Mouse (Mus musculus) limb, embryonic 12.5 days (tissue): Measurements from ENCODE around the gene Hs3st6. TPM values are rescaled to one million over a fixed set of nuclear protein-coding genes. Genes with fewer than 3 reads are reported as not detected.

ENCODE experiments used
- ATAC-seq: fragments of 200-750 bp; cut with Nextera tagmentation; 2 replicates; pipeline ENCODE4 v1.8.0; 2017; ENCODE audit warnings: low read depth, moderate TSS enrichment; ENCODE audit not compliant: insufficient number of reproducible peaks, insufficient read depth, low FRiP score, low TSS enrichment
- H3K27ac ChIP-seq: fragments of 300-500 bp; sonication (generic); 2 replicates; pipeline ENCODE4 v1.5.1; 2016; ENCODE audit warnings: mild to moderate bottlenecking, moderate library complexity
- H3K27me3 ChIP-seq: fragments of 300-500 bp; sonication (generic); 2 replicates; pipeline ENCODE4 v1.6.1; 2016; ENCODE audit warnings: mild to moderate bottlenecking, moderate library complexity
- H3K36me3 ChIP-seq: fragments of 300-500 bp; sonication (generic); 2 replicates; pipeline ENCODE4 v1.6.1; 2016; ENCODE audit warnings: mild to moderate bottlenecking, moderate library complexity
- H3K4me1 ChIP-seq: fragments of 300-500 bp; sonication (generic); replicated peaks from 2 replicates; pipeline ENCODE4 v1.6.1; 2016
- H3K4me2 ChIP-seq: fragments of 300-500 bp; sonication (generic); 2 replicates; pipeline ENCODE4 v1.6.1; 2016; ENCODE audit warnings: mild to moderate bottlenecking, moderate library complexity
- H3K4me3 ChIP-seq: fragments of 300-500 bp; sonication (generic); replicated peaks from 2 replicates; pipeline ENCODE4 v1.5.1; 2016; ENCODE audit warnings: mild to moderate bottlenecking
- H3K9ac ChIP-seq: fragments of 300-500 bp; sonication (generic); replicated peaks from 2 replicates; pipeline ENCODE4 v1.6.1; 2016; ENCODE audit warnings: mild to moderate bottlenecking, moderate library complexity
- H3K9me3 ChIP-seq: fragments of 300-500 bp; sonication (generic); 2 replicates; pipeline ENCODE4 v1.6.1; 2016; ENCODE audit warnings: mild to moderate bottlenecking, moderate library complexity
- WGBS: fragments of 180-500 bp; shearing (Covaris S2); methylation state at CpG from one replicate; pipeline ENCODE4 v1.1.7; 2016; 5-methylcytosine and 5-hydroxymethylcytosine counted together
- polyA plus RNA-seq: library from polyadenylated mRNA; unstranded; fragments of >200 nt; fragmentation: Nextera tagmentation; extraction: Ambion mirVana; gene quantifications from 2 replicates; pipeline ENCODE4 v1.2.1, GENCODE M21; 2016

Gene Hs3st6
- polyA plus RNA-seq, 1 experiment from 2014 or later, result 2.7 TPM

DNA sequence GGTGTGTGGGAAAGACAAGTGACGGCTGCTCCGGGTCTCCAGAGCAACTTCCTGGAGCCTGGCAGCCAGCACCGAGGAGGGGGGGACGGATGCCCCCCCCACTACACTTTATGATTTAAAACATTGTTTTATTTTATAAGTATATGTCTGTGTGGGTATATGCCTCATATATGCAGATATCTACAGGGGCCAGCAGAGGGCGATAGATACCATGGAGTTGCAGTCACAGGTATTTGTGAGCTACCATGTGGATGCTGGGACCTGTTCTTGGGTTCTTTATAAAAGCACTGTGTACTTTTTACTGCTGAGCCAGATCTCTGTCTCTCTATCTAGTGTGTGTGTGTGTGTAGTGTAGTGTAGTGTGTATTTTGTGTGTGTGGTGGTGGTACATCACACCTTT lies 20.5 kb downstream of the Hs3st6 start:
- H3K4me3 ChIP-seq, result no peak overlapping the region
- H3K9me3 ChIP-seq, result 0 out of 2 replicates have a peak, but pooled peaks cover 6% of the 10 kb centered on the region
- no peaks in the 10 kb centered on the region for H3K36me3 ChIP-seq
- H3K27ac ChIP-seq, result no peak overlapping the region
- H3K9ac ChIP-seq, result no peak overlapping the region
- no peak for ATAC-seq
- H3K4me1 ChIP-seq, result peaks cover 11% of the 10 kb centered on the region; the same call in 1 of the 2 replicates
- H3K4me2 ChIP-seq, result no peak overlapping the region
- H3K27me3 ChIP-seq, result no peaks in the 10 kb centered on the region
- 87% methylated on average over 5 of the region's 5 CpGs for WGBS

DNA sequence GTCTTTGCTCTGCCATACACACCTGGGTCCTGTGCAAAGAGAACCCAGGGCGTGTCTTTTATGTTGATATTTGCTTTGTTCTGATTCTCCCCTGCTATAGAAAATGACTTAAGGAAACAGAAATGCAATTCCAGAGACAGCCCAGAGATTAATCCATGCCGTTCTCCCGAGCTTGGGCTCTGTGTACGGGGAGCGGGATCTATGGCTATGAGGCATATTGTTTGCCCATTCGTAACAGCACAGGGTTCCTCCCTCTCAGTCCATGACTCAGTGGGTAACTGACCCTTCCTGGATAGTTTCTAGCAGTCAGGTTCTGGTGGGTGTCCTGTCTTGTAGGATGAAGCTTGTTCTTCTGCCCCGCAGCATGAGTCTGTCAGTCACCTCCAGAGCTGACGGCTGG lies 22.4 kb downstream of the Hs3st6 start:
- Histone ChIP-seq H3K9me3 (0 out of 2 replicates have a peak, but pooled peaks cover 6% of the 10 kb centered on the region), H3K4me3 (no peak overlapping the region), H3K4me2 (no peak overlapping the region), H3K36me3 (no peaks in the 10 kb centered on the region), H3K27ac (no peak overlapping the region), H3K4me1 (no peaks in the 10 kb centered on the region; the same call in 1 of the 2 replicates), H3K9ac (no peak overlapping the region), H3K27me3 (no peaks in the 10 kb centered on the region)
- 88% methylated on average over 8 of the region's 8 CpGs for WGBS
- no peak for ATAC-seq

DNA sequence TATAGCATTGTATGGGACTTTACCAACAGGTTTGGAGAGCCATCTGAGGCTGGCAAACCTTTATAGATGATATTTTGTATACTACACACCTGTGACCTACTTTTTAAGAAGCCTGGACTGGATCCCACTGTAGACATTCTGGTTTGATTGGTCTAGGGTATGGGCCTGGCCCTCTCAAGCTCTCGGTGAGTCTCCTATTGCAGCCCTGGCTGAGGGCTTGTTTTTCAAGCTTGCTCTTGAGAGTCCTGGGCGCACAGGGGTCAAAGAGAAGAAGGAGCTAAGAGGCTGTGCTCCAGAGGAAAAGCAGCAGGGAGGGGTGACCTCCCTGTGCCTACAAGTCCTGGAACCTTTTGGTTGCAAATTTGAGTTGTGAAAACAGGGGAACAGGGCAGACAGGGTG lies 24.3 kb downstream of the Hs3st6 start:
- 0 out of 2 replicates have a peak, but pooled peaks cover 6% of the 10 kb centered on the region for H3K9me3 ChIP-seq
- H3K9ac ChIP-seq, result no peak overlapping the region
- ATAC-seq, result no peak
- no peaks in the 10 kb centered on the region for H3K36me3 ChIP-seq
- WGBS, result 85% methylated on average over 2 of the region's 2 CpGs
- H3K27ac ChIP-seq, result no peak overlapping the region
- H3K4me1 ChIP-seq, result no peaks in the 10 kb centered on the region; the same call in 1 of the 2 replicates
- no peak overlapping the region for H3K4me2 ChIP-seq
- no peak overlapping the region for H3K4me3 ChIP-seq
- no peaks in the 10 kb centered on the region for H3K27me3 ChIP-seq

DNA sequence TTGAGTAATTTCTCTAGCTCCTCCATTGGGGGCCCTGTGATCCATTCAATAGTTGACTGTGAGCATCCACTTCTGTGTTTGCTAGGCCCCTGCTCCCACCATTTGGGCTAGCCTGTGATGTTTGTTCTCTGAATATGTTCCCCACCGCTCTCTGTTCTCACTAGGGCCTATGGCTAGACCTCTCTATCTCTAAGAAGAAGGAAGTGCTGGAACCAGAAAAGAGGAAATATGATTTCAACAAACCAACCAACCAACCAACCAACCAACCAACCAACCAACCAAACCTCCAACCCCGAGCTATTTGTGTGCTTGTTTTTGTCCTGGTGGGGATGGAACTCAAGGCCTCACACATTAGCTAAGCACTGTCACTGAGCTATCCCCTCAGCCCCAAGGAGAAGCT lies 28.0 kb downstream of the Hs3st6 start:
- Histone ChIP-seq H3K4me1 (no peaks in the 10 kb centered on the region), H3K27me3 (0 out of 2 replicates have a peak, but pooled peaks cover 3% of the 10 kb centered on the region), H3K36me3 (no peaks in the 10 kb centered on the region), H3K9ac (no peak overlapping the region), H3K4me3 (no peak overlapping the region), H3K9me3 (no peaks in the 10 kb centered on the region), H3K27ac (no peak overlapping the region), H3K4me2 (no peak overlapping the region)
- no peak for ATAC-seq
- 82% methylated on average over 2 of the region's 2 CpGs for WGBS

DNA sequence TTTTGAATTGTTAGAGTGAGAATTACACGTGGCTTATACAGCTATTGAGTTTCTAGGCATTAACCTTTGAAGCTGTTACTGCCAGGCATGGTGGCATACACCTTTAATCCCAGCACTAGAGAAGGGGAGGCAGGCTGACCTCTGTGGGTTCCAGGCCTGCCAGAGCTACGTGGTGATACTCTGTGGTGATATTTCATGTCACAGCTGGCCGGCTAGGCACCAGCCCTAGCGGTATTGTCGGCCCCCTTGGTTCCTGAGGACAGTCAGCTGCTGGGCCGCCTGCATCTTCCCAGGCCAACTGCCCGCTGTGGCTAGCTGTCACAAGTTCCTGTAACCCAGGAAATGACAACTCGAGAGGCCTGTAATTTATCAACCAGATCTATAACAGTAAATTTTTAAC lies 39.4 kb downstream of the Hs3st6 start:
- H3K36me3 ChIP-seq, result no peaks in the 10 kb centered on the region
- H3K9ac ChIP-seq, result no peak overlapping the region
- 64% methylated on average over 8 of the region's 8 CpGs for WGBS
- H3K4me2 ChIP-seq, result no peak overlapping the region
- no peak for ATAC-seq
- no peak overlapping the region for H3K4me3 ChIP-seq
- H3K9me3 ChIP-seq, result no peaks in the 10 kb centered on the region
- no peak overlapping the region for H3K27ac ChIP-seq
- H3K27me3 ChIP-seq, result peaks cover 7% of the 10 kb centered on the region; the same call in 1 of the 2 replicates
- H3K4me1 ChIP-seq, result no peaks in the 10 kb centered on the region

DNA sequence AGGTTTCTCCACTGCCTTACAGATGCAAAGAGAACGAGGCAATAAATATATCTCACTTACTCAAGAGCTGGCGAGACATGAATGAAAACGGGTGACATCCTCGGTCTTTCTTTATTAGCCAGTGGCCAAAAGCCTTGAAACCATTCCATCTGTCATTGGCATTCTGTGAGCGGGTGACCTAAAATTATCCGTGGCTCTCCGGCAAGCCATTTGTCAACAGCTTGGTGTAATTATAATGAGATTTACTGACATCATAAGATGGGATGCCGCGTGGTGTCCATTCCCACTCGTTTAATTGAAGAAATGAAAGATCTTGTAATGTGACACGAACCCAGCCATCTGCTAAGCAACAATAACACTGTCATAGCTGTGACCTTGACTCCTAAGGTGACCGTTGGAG lies 42.0 kb downstream of the Hs3st6 start:
- WGBS, result 63% methylated on average over 12 of the region's 12 CpGs
- ATAC-seq, result no peak
- no peak overlapping the region for H3K9ac ChIP-seq

DNA sequence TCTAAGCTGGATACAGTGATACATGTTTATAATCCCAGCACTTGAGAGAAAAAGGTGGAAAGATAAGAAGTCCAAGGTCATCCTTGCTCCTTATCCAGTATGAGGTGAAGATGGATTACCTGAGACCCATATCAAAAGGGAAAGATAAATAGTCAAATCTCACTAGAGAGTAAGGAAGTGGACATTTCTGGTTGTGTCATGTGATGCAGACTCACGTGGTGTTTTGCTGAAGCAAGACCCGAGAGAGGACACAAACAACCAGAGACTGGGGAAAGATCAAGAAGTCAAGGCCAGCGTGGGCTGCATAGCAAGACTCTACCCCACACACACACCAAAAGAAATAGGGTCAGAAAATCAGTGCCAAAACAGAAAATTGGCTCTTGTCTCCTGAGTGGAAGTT lies 44.2 kb downstream of the Hs3st6 start:
- Histone ChIP-seq H3K36me3 (no peaks in the 10 kb centered on the region), H3K4me3 (no peak overlapping the region), H3K4me2 (no peak overlapping the region), H3K4me1 (no peaks in the 10 kb centered on the region), H3K9ac (no peak overlapping the region), H3K9me3 (no peaks in the 10 kb centered on the region), H3K27me3 (peaks cover 3% of the 10 kb centered on the region; the same call in 1 of the 2 replicates), H3K27ac (no peak overlapping the region)
- no peak for ATAC-seq
- WGBS, result 74% methylated on average over 3 of the region's 3 CpGs

More for the DNA sequence above, 42.0 kb downstream of the Hs3st6 start:
- Histone ChIP-seq H3K4me2 (no peak overlapping the region), H3K4me3 (no peak overlapping the region), H3K4me1 (no peaks in the 10 kb centered on the region), H3K36me3 (no peaks in the 10 kb centered on the region), H3K27ac (no peak overlapping the region), H3K9me3 (no peaks in the 10 kb centered on the region), H3K27me3 (peaks cover 8% of the 10 kb centered on the region; the same call in 1 of the 2 replicates)

DNA sequence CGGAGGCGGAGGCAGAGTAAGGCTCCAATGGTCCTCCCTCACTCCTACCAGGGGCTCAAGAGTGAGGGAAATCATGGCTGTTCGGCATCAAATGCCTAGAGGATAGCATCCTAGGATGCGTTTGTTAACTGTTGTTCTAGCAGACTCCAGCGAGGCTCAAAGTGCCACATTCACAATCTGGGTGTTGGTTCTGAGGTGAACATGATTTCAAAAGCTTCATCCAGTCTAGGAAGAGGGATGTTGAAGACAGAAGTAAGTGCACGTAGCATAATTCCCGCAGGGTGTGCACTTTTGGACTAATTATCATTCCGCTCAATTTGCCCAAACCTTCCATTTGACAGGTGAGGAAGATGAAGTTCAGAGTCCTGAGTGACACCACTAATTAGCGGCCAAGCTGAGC lies 45.4 kb downstream of the Hs3st6 start:
- no peak overlapping the region for H3K4me2 ChIP-seq
- no peaks in the 10 kb centered on the region for H3K36me3 ChIP-seq
- H3K9ac ChIP-seq, result no peak overlapping the region
- WGBS, result 66% methylated on average over 9 of the region's 9 CpGs
- no peak for ATAC-seq
- no peaks in the 10 kb centered on the region for H3K4me1 ChIP-seq
- no peak overlapping the region for H3K4me3 ChIP-seq
- H3K9me3 ChIP-seq, result no peaks in the 10 kb centered on the region
- no peak overlapping the region for H3K27ac ChIP-seq
- peaks cover 3% of the 10 kb centered on the region; the same call in 1 of the 2 replicates for H3K27me3 ChIP-seq

DNA sequence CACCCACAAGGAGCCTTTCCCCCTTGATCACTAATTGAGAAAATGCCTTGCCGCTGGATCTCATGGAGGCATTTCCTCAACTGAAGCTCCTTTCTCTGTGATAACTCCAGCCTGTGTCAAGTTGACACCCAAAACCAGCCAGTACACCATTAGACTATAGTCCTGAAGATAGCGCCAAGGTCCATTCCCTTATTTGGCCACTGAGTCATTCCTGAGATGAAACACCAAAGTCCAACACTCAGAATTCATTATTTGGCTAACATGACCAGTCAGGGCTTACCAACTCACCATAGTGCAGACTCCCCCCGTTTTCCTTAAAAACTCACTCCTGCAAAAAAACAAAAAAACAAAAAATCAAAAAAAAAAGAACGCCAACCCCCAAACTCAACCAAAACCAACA lies 46.7 kb downstream of the Hs3st6 start:
- Histone ChIP-seq H3K27me3 (peaks cover 8% of the 10 kb centered on the region), H3K36me3 (no peaks in the 10 kb centered on the region), H3K9ac (no peak overlapping the region), H3K27ac (no peak overlapping the region), H3K4me3 (no peak overlapping the region), H3K4me2 (no peak overlapping the region), H3K9me3 (no peaks in the 10 kb centered on the region), H3K4me1 (0 out of 2 replicates have a peak, but pooled peaks cover under 1% of the 10 kb centered on the region)
- ATAC-seq, result no peak
- 94% methylated on average over 4 of the region's 4 CpGs for WGBS

DNA sequence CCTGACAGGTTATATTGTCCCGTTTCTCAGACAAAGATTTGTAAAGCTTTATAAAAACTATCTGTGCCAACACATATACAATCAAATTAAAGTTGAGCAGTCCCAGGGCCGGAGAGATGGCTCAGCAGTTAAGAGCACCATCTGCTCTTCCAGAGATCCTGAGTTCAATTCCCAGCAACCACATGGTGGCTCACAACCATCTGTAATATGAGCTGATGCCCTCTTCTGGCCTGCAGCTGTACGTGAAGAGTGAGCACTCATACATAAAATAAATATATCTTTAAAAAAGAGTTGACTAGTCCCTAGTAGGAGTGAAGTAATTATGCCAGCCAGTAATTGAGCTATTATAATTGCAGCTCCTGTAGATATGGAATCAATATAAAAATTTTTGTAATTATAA lies 47.7 kb downstream of the Hs3st6 start:
- WGBS, result 50% methylated on average over 3 of the region's 3 CpGs
- no peak overlapping the region for H3K9ac ChIP-seq
- H3K4me2 ChIP-seq, result no peak overlapping the region
- H3K36me3 ChIP-seq, result no peaks in the 10 kb centered on the region
- no peak overlapping the region for H3K27ac ChIP-seq
- peaks cover 17% of the 10 kb centered on the region for H3K27me3 ChIP-seq
- no peak for ATAC-seq
- H3K4me1 ChIP-seq, result 0 out of 2 replicates have a peak, but pooled peaks cover 3% of the 10 kb centered on the region
- H3K9me3 ChIP-seq, result no peaks in the 10 kb centered on the region
- H3K4me3 ChIP-seq, result no peak overlapping the region

DNA sequence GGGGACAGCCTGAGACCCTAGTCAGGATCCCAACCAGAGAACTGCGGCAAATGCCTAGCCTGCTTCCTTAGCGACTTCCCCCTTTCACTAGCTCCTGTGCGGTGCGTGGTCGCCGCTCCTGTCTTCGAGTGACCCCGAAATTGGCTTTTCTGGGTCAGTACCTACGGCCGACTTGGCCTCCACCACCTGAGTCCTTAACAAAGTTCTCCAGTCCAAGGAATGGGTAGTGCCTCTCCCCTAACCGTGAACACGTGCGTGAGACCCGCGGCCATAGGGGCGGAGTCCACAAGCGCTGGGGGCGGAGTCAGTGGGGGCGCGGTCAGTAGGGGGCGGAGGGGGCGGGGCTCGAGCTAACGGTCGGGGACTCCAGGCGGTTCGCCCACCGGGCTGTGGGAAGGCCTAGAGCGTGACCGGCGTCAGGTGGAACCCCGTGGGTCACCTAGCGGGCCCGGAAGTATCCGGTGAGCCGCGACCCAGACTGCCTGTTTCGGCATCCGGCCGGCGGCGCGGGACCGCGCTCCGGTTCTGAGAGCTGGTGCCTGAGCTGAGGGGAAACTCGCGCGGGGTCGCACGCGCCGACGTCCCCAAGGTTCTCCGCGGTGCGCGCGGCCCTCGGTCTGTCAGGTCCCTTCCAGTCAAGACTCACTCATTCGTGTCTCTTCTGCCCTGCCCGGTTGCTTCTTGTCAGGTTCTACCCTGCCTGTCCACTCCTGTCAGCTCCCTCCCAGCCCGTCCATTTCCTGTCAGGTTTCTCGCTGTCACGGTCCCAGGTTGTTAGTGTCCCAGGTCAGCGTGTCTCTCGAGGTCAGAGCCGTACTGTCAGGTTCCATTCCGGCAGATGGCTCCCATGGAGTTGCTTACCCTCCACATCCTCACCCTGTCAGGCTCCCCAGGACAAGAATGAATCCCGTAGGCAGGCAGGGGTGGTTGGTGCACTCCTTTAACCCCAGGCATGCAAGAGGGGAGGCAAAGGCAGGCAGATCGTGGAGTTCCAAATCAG lies 51.5 kb downstream of the Hs3st6 start, which contains the start of gene Meiob:
TSS of gene Meiob (plus strand) at position 338 of the 1,000 bp plus-strand sequence.
- H3K4me2 ChIP-seq, result peak within 1 kb of the TSS; percentile 83
- 0 out of 2 replicates have a peak, but pooled peaks cover 3% of the 10 kb centered on the region for H3K4me1 ChIP-seq
- ATAC-seq, result peak; percentile 84
- H3K27me3 ChIP-seq, result peaks cover 41% of the 10 kb centered on the region
- under 1% methylated on average over 71 of the region's 71 CpGs for WGBS
- H3K9ac ChIP-seq, result peak within 1 kb of the TSS; percentile 69
- no peak within 1 kb of the TSS for H3K27ac ChIP-seq
- peak within 1 kb of the TSS; percentile 70 for H3K4me3 ChIP-seq
- H3K9me3 ChIP-seq, result no peaks in the 10 kb centered on the region
- no peaks in the 10 kb centered on the region for H3K36me3 ChIP-seq
